Mouse (Mus musculus) CH12.LX (cell line): ENCODE results near the gene Tinagl1.

ENCODE experiments used
- CTCF ChIP-seq, 2 experiments: IDR thresholded peaks in 1 of 2; conservative IDR thresholded peaks in 1 of 2; 2 replicates each; pipeline ENCODE4 v1.5.1; 2011 to 2012; ENCODE audit warnings: low read depth in 2 of 2, low read length in 2 of 2, improper control_type of control experiment in 1 of 2, inconsistent platforms in 1 of 2, mild to moderate bottlenecking in 1 of 2, moderate library complexity in 1 of 2
- RCOR1 ChIP-seq: conservative IDR thresholded peaks from 2 replicates; pipeline ENCODE4 v1.6.1; 2012; ENCODE audit warnings: low read depth, mild to moderate bottlenecking, inconsistent platforms, low read length, improper control_type of control experiment
- SMC3 ChIP-seq: IDR thresholded peaks from 2 replicates; pipeline ENCODE4 v1.6.1; 2011; ENCODE audit warnings: low read depth, low read length, improper control_type of control experiment

DNA sequence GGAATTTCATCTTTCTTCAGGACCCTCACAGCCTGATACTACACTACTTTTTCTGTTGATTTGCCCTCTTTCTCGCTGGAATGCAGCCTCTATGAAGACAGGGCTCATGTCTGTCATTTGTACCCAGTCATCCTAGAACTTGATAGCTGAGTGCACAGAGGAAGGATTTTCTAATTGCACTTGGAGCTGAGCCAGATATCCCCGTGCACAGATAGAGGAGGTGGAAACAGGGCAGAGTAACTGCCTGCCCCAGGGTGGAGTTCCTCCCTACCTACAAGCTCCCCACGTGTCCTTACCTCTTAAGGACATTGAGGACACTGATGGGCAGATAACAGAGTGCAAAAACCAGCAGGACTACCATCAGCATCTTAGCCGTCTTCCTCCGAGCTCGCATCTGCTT, 41.5 kb downstream of the Tinagl1 start:
- TF ChIP-seq RCOR1 (no peak), SMC3 (no peak), CTCF (conservative IDR thresholded peaks at IDR 0.05 in 1 of 2, IDR thresholded peaks at IDR 0.05 in 1 of 2; ENCODE audit: low read depth in 2 of 2, low read length in 2 of 2) (no peak)
